Mouse (Mus musculus) testis, adult 2 months (tissue): ENCODE data around the gene Chrnb2. TPM values are rescaled to one million over a fixed set of nuclear protein-coding genes. Genes with fewer than 3 reads are reported as not detected.

Experiments
- H3K27ac ChIP-seq: fragments of 200-500 bp; 2 replicates; pipeline ENCODE4 v1.5.1; 2012; ENCODE audit warnings: low read depth, low read length; ENCODE audit not compliant: control insufficient read depth, insufficient read depth
- H3K27me3 ChIP-seq: fragments of 200-500 bp; 2 replicates; pipeline ENCODE4 v1.6.1; 2012; ENCODE audit warnings: mild to moderate bottlenecking, low read length, moderate library complexity; ENCODE audit not compliant: control insufficient read depth, insufficient read depth
- H3K36me3 ChIP-seq: fragments of 200-500 bp; 2 replicates; pipeline ENCODE4 v1.6.1; 2012; ENCODE audit warnings: mild to moderate bottlenecking, low read length; ENCODE audit not compliant: control insufficient read depth, insufficient read depth
- H3K4me1 ChIP-seq: fragments of 200-500 bp; 2 replicates; pipeline ENCODE4 v1.6.1; 2012; ENCODE audit warnings: low read length; ENCODE audit not compliant: control insufficient read depth, insufficient read depth
- H3K4me3 ChIP-seq: fragments of 200-500 bp; 2 replicates; pipeline ENCODE4 v1.5.1; 2012; ENCODE audit warnings: low read depth, mild to moderate bottlenecking, low read length, moderate library complexity, mixed read lengths; ENCODE audit not compliant: control insufficient read depth
- CTCF ChIP-seq: fragments of 200-500 bp; IDR thresholded peaks from 2 replicates; pipeline ENCODE4 v1.5.1; 2012; ENCODE audit warnings: low read depth, mild to moderate bottlenecking, inconsistent platforms, low read length, moderate library complexity; ENCODE audit not compliant: control insufficient read depth, insufficient read depth, insufficient replicate concordance
- POLR2A ChIP-seq: fragments of 200-500 bp; IDR thresholded peaks from 2 replicates; pipeline ENCODE4 v1.6.1; 2012; ENCODE audit warnings: low read depth, mild to moderate bottlenecking, inconsistent platforms, low read length, moderate library complexity; ENCODE audit not compliant: control insufficient read depth
- polyA plus RNA-seq: library from polyadenylated mRNA; depleted of rRNA; stranded (reverse); fragments of >200 nt; gene quantifications from 2 replicates; pipeline ENCODE4 v1.2.3, GENCODE M21; 2012

The Chrnb2 gene
- polyA plus RNA-seq, 1 experiment, result 4.5 TPM

DNA sequence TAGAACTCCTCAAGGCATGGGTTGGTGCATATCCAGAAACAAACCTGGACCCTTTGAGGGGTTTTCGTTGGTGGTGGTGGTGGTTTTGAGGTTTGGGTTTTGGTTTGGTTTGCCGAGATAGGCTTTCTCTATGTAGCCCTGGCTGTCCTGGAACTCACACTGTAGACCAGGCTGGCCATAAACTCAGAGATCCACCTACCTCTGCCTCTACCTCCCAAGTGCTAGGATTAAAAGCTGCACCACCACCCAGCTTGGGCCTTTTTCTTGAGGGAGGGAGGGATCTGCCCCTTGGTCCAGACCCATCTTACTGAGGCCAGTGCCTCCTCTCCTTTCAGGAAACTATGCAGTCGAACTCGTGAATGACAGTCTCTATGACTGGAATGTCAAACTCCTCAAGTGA lies 15.7 kb upstream of the Chrnb2 start:
- TF ChIP-seq POLR2A, result no peak
- TF ChIP-seq CTCF, result no peak
- Histone ChIP-seq H3K27ac (no peak overlapping the region), H3K27me3 (no peaks in the 10 kb centered on the region), H3K4me3 (no peak overlapping the region), H3K36me3 (peaks cover 7% of the 10 kb centered on the region), H3K4me1 (no peaks in the 10 kb centered on the region)

DNA sequence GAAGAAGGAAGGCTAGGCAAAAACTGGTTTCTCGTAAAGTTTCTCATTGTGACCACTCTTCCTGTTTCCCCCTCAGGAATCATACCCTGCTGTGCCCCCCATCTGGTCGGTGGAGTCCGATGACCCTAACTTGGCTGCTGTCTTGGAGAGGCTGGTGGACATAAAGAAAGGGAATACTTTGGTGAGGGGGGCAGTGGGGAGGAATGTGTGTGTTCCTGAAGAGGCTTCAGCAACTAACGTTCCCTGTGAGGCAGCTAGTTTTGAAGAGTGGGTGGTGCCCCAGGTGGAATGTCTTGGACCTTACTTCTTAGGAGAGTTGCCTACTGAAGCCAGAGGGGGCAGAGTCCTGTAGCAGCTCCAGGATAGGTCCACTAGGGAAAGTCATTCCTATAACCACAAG lies 11.6 kb upstream of the Chrnb2 start:
- peaks cover 6% of the 10 kb centered on the region for H3K36me3 ChIP-seq
- H3K4me1 ChIP-seq, result peaks cover 4% of the 10 kb centered on the region
- TF ChIP-seq POLR2A (no peak), CTCF (no peak)
- no peak overlapping the region for H3K27ac ChIP-seq
- no peaks in the 10 kb centered on the region for H3K27me3 ChIP-seq
- H3K4me3 ChIP-seq, result no peak overlapping the region

DNA sequence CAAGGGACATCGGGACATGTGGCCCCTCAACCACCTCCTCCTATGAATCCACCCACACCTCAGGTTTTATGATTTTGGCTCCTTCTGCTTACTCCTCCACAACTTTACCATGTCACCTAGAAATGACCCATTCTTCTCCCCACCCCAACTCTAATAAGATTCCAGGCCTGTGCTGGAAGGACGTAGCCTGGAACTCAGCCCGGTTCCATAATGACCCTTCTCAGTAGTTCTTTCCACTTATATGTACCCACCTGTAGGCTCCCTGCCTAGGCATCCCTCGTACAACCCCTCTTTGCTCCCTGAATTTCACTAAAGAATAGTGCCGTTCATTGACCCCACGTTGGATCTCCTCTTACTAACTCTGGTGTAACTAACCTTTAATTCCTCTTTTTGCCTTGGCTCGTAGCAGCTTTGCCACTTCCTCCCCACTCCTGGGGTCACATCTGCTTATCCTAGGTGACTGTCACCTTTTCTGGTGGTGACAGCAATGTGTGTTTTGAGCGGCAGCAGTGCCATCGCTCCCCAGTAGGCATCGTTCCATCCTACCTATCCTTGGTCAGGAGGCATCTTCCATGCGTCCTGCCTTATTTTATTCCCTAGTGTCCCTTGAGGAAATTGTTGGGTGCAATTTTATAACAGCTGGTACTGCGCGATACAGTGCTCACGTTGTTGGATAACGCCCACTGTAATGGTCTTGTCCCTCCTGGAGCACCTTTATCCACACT lies 10.0 kb upstream of the Chrnb2 start:
- TF ChIP-seq POLR2A (no peak), CTCF (no peak)
- Histone ChIP-seq H3K27me3 (no peaks in the 10 kb centered on the region), H3K36me3 (peaks cover 3% of the 10 kb centered on the region), H3K4me3 (peak overlapping the region; percentile 94), H3K27ac (peak overlapping the region; percentile 67; the same call in 1 of the 2 replicates), H3K4me1 (peaks cover 4% of the 10 kb centered on the region)

DNA sequence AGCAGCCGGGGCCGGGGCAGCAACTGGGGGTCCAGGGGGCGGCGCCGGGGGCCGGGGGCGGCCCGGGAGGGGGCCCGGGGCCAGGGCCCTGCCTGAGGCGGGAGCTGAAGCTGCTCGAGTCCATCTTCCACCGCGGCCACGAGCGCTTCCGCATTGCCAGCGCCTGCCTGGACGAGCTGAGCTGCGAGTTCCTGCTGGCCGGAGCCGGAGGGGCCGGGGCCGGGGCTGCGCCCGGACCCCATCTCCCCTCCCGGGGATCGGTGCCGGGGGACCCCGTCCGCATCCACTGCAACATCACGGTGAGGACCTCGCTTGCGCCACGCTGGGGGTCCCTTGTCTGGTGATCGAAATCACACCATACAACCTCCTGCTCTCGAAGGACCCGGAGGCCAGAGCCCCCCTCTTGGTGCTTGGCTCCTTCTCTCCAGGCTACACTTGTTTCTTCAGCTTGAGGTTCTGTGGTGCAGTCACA lies 9.3 kb upstream of the Chrnb2 start:
- H3K4me3 ChIP-seq, result peak overlapping the region; percentile 94
- peaks cover 3% of the 10 kb centered on the region for H3K36me3 ChIP-seq
- peak overlapping the region; percentile 67; the same call in 1 of the 2 replicates for H3K27ac ChIP-seq
- peaks cover 4% of the 10 kb centered on the region for H3K4me1 ChIP-seq
- no peak for TF ChIP-seq POLR2A
- TF ChIP-seq CTCF, result no peak
- H3K27me3 ChIP-seq, result no peaks in the 10 kb centered on the region

DNA sequence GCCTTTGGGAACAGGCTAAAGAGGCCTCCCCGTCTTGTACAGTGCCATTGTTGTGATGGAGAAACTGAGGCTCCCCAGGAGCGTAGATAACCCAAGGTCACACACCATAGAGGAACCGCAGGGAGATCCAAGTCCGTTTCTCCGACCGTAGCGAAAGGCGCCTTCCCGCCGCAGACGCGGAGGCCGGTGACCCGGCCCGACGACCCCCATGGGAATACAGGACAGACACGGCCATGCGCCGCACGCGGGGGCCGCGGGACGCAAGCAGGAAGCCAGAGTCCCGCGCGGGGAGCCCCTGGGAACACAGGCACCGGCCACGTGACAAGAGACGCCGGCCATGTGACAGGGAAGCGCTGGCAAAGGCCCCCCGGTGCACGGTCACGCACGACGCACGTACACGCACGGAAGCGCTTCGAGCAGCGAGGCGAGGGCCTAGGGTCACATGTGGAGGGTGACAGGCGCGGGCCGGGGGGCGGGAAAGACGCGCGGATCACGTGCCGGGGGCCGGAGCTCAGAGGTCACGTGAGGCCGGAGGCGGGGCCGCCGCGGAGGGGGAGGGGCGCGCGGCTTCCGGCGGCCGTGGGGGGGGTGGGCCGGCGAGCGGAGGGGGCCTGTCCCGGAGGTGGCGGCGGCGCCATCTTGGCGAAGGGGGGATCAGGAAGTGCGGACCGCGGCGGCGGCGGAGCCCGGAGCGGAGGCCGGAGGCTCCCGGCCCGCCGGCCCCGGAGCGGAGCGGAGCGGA lies 8.7 kb upstream of the Chrnb2 start, which contains the start of gene Ube2q1:
Ube2q1 (plus strand) TSS at position 649 of the 742 bp plus-strand sequence.
- H3K4me1 ChIP-seq, result peaks cover 4% of the 10 kb centered on the region
- peak within 1 kb of the TSS; percentile 67 for H3K27ac ChIP-seq
- peaks cover 2% of the 10 kb centered on the region for H3K36me3 ChIP-seq
- no peaks in the 10 kb centered on the region for H3K27me3 ChIP-seq
- TF ChIP-seq POLR2A (peak; percentile 60), CTCF (no peak)
- peak within 1 kb of the TSS; percentile 94 for H3K4me3 ChIP-seq

DNA sequence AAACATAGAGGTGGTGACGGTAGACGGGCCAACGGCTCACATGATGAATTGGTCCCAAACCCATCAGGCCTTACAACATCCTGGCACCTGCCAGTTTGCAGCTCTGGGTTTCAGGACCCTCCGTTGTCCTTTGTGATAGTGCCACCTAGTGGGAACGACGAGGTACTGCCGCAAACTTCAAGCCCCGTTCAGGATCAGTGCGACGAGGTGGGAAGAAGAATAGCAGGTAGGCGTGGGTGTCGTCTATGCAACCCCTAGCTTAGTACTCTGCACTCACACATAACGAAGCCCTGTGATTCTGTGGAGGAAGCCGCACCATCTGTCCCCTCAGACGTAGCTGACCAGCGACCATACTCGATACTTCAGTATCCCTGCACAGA lies 8.1 kb upstream of the Chrnb2 start:
- Histone ChIP-seq H3K4me3 (peak overlapping the region; percentile 76), H3K4me1 (peaks cover 4% of the 10 kb centered on the region), H3K27me3 (no peaks in the 10 kb centered on the region), H3K27ac (peak overlapping the region; percentile 52), H3K36me3 (peaks cover 1% of the 10 kb centered on the region; the same call in 1 of the 2 replicates)
- TF ChIP-seq POLR2A (no peak), CTCF (peak; percentile 96)

DNA sequence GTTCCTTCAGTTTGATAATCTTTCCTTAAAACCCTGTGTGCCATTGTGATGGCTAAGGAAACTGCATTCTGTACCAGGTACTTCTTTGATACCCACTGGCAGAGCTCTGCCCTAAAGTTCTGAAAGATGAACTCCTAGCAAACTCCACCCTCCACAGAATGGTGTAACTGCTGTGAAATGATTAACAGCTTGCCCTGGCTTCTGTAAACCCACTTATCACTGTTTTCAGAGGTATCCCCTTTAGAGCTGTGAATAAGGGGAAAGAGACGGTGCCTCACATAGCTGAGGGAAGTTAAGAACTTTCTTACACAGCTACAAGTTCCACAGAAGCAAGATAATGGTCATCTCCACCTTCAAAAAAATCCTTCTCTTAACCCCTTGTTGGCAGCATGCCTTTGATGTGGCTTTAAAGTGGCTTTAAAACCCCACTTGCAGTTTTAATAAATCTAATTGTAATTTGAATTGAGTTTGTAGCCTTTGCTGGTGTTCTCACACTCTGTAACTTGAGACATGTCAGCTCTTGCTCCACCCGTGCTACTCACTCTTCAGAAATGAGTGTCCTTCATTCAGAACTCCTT lies 6.1 kb upstream of the Chrnb2 start:
- Histone ChIP-seq H3K36me3 (no peaks in the 10 kb centered on the region; the same call in 1 of the 2 replicates), H3K27me3 (no peaks in the 10 kb centered on the region), H3K27ac (no peak overlapping the region), H3K4me3 (no peak overlapping the region), H3K4me1 (peaks cover 4% of the 10 kb centered on the region)
- TF ChIP-seq CTCF, result no peak
- TF ChIP-seq POLR2A, result no peak
